ENCODE assay signal across 8 mouse cellular contexts in the genomic region with DNA sequence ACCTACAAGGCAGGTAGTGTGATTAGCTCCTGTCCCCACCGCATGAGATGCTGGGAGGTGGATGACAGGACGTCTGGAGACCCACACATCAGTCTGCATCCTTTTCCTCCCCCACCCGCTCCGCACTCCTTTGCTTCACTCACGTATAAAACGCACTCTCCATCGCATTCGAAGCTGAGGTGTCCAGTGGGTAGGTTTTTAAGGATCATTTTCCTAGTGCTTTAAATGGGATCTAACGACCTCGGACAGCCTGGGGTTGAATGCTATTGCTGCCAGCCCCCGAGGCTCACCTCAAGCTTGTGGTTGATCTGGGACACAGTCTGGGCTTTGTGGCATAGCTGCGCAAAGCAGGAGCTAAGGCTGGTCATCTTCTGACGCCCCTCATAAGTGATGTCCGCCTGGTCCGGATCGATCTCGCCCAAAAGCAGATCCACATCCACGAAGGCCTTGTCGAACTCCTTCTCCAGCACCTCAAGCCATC. TPM values are rescaled to one million over a fixed set of nuclear protein-coding genes. Genes with fewer than 3 reads are reported as not detected.
A peak's percentile ranks its signal among the peaks of the same experiment; 100 is the strongest.
DNase-seq lines count a peak whose midpoint lies in the region; ATAC-seq and TF ChIP-seq lines count a peak whose summit lies in the region.

No protein-coding gene starts in this region.

- no peaks in the 10 kb centered on the region for H3K36me3 ChIP-seq in heart, embryonic 15.5 days
- H3K36me3 ChIP-seq in C2C12 (ENCODE audit: control insufficient read depth, insufficient read depth): no peaks in the 10 kb centered on the region
- no peaks in the 10 kb centered on the region for H3K36me3 ChIP-seq in liver, embryonic 11.5 days (ENCODE audit: control insufficient read depth, insufficient read depth, low read length)
- H3K36me3 ChIP-seq in small intestine, adult 2 months (ENCODE audit: control insufficient read depth, insufficient read depth, low read length): no peaks in the 10 kb centered on the region

- TF ChIP-seq CTCF in C2C12 (IDR thresholded peaks at IDR 0.05; ENCODE audit: control insufficient read depth, insufficient read depth, insufficient read length): no peak
- no peak for TF ChIP-seq CTCF in small intestine, adult 2 months (IDR thresholded peaks at IDR 0.05; ENCODE audit: extremely low read depth, insufficient read length, insufficient replicate concordance, low read depth, low read length)

- H3K9me3 ChIP-seq in heart, embryonic 15.5 days (replicated peaks): no peaks in the 10 kb centered on the region
- no peaks in the 10 kb centered on the region for H3K9me3 ChIP-seq in liver, embryonic 11.5 days (ENCODE audit: control insufficient read depth, low read length)

- peak overlapping the region; percentile 81 for H3K9ac ChIP-seq in heart, embryonic 15.5 days
- H3K9ac ChIP-seq in liver, embryonic 11.5 days (ENCODE audit: low read depth, low read length): peak overlapping the region; percentile 90

- H3K79me3 ChIP-seq in C2C12 (ENCODE audit: low read depth): peaks cover 44% of the 10 kb centered on the region

- no peak for TF ChIP-seq POLR2A in small intestine, adult 2 months (IDR thresholded peaks at IDR 0.05; ENCODE audit: low read depth, low read length)

- H3K27ac ChIP-seq in heart, embryonic 15.5 days: peak overlapping the region; percentile 87
- peak overlapping the region; percentile 82 for H3K27ac ChIP-seq in liver, embryonic 11.5 days (ENCODE audit: low read depth, low read length)
- 0 out of 2 replicates have a peak overlapping the region, but pooled peaks have one; percentile 21 for H3K27ac ChIP-seq in small intestine, adult 2 months (ENCODE audit: insufficient read depth, low read depth, low read length)

- H3K27me3 ChIP-seq in heart, embryonic 15.5 days: no peaks in the 10 kb centered on the region
- H3K27me3 ChIP-seq in C2C12 (ENCODE audit: control insufficient read depth, insufficient read depth, insufficient read length): no peaks in the 10 kb centered on the region
- H3K27me3 ChIP-seq in liver, embryonic 11.5 days (replicated peaks; ENCODE audit: control insufficient read depth, insufficient read depth, low read length): no peaks in the 10 kb centered on the region
- H3K27me3 ChIP-seq in small intestine, adult 2 months (ENCODE audit: control insufficient read depth, insufficient read depth, low read length): no peaks in the 10 kb centered on the region

- peak; percentile 15; the same call in 1 of the 2 replicates for ATAC-seq in heart, embryonic 15.5 days (replicated peaks; ENCODE audit: insufficient number of reproducible peaks, insufficient read depth, low FRiP score, low read depth)
- ATAC-seq in frontal cortex, adult (ENCODE audit: low TSS enrichment): peak; percentile 33
- peak; percentile 33 for ATAC-seq in liver, embryonic 11.5 days (replicated peaks; ENCODE audit: low FRiP score)

- H3K4me3 ChIP-seq in heart, embryonic 15.5 days: peak overlapping the region; percentile 81
- peak overlapping the region; percentile 74 for H3K4me3 ChIP-seq in C2C12 (ENCODE audit: insufficient read depth, poor library complexity, severe bottlenecking)
- H3K4me3 ChIP-seq in liver, embryonic 11.5 days (ENCODE audit: low read depth, low read length): peak overlapping the region; percentile 89
- peak overlapping the region; percentile 83 for H3K4me3 ChIP-seq in small intestine, adult 2 months (ENCODE audit: low read depth, low read length)

- peak overlapping the region; percentile 88 for H3K4me2 ChIP-seq in heart, embryonic 15.5 days
- H3K4me2 ChIP-seq in liver, embryonic 11.5 days: peak overlapping the region; percentile 85

- H3K79me2 ChIP-seq in C2C12 (ENCODE audit: control insufficient read depth, insufficient read depth): peaks cover 54% of the 10 kb centered on the region

- H3K4me1 ChIP-seq in heart, embryonic 15.5 days (replicated peaks): peaks cover 12% of the 10 kb centered on the region
- H3K4me1 ChIP-seq in liver, embryonic 11.5 days (replicated peaks; ENCODE audit: control insufficient read depth, insufficient read depth, low read length): peaks cover 6% of the 10 kb centered on the region
- no peaks in the 10 kb centered on the region for H3K4me1 ChIP-seq in small intestine, adult 2 months (ENCODE audit: control insufficient read depth, insufficient read depth, insufficient read length, low read length)

- under 1% methylated on average over 19 of the region's 19 CpGs for WGBS in heart, embryonic 15.5 days
- under 1% methylated on average over 19 of the region's 19 CpGs for WGBS in liver, embryonic 11.5 days
- WGBS in small intestine, adult 2 months: under 1% methylated on average over 19 of the region's 19 CpGs

- H3ac ChIP-seq in C2C12 (ENCODE audit: control insufficient read depth, insufficient read length, low read depth): peak overlapping the region; percentile 71

- DNase-seq in heart, adult 11 months: no peak
- DNase-seq in adipocyte (ENCODE audit: low spot score): peak; percentile 25
- DNase-seq in liver, embryonic 11.5 days (ENCODE audit: low spot score): peak; percentile 47
- DNase-seq in cerebellum, adult 8-10 months: no peak

TF ChIP-seq in C2C12, 6 proteins besides CTCF, POLR2A, EP300 and RAD21:
- TF ChIP-seq MYOD1 (IDR thresholded peaks at IDR 0.05; ENCODE audit: control insufficient read depth, insufficient read length, low read depth) (no peak), CEBPB (IDR thresholded peaks at IDR 0.05; ENCODE audit: low read depth) (no peak), MAX (IDR thresholded peaks at IDR 0.05) (no peak)

RNA-seq across cellular contexts. Expression of a gene that starts 0.6 kb away (rescaled TPM):
- 12.3 and 13.2 TPM in 2 replicates for polyA plus RNA-seq in heart, embryonic 15.5 days (2015; fragmentation: Nextera tagmentation; extraction: Ambion mirVana)
- 5.9 TPM for polyA plus RNA-seq in C2C12 (2012; fragmentation: generic; extraction: Trizol)
- 9.8 and 11.1 TPM in 2 replicates for polyA plus RNA-seq in liver, embryonic 11.5 days (2014; fragmentation: Nextera tagmentation; extraction: Ambion mirVana)
- 1.6 and 2.6 TPM in 2 replicates for polyA plus RNA-seq in small intestine, adult 2 months (2012; rRNA removed)

RNA-seq across cellular contexts. Expression of a gene that starts 7.4 kb away (rescaled TPM):
- polyA plus RNA-seq in heart, embryonic 15.5 days (2015; fragmentation: Nextera tagmentation; extraction: Ambion mirVana): not detected in 2 replicates
- polyA plus RNA-seq in C2C12 (2012; fragmentation: generic; extraction: Trizol): not detected
- polyA plus RNA-seq in liver, embryonic 11.5 days (2014; fragmentation: Nextera tagmentation; extraction: Ambion mirVana): 2.1 and 3.8 TPM in 2 replicates
- polyA plus RNA-seq in small intestine, adult 2 months (2012; rRNA removed): not detected in 2 replicates

RNA-seq across cellular contexts. Expression of a gene that starts 22.8 kb away (rescaled TPM):
- not detected in 2 replicates for polyA plus RNA-seq in heart, embryonic 15.5 days (2015; fragmentation: Nextera tagmentation; extraction: Ambion mirVana)
- not detected for polyA plus RNA-seq in C2C12 (2012; fragmentation: generic; extraction: Trizol)
- polyA plus RNA-seq in liver, embryonic 11.5 days (2014; fragmentation: Nextera tagmentation; extraction: Ambion mirVana): not detected in 2 replicates
- not detected in 2 replicates for polyA plus RNA-seq in small intestine, adult 2 months (2012; rRNA removed)

RNA-seq across cellular contexts. Expression of a gene that starts 36.0 kb away (rescaled TPM):
- polyA plus RNA-seq in heart, embryonic 15.5 days (2015; fragmentation: Nextera tagmentation; extraction: Ambion mirVana): 7.9 and 8.8 TPM in 2 replicates
- 16.1 TPM for polyA plus RNA-seq in C2C12 (2012; fragmentation: generic; extraction: Trizol)
- 15.1 and 16.1 TPM in 2 replicates for polyA plus RNA-seq in liver, embryonic 11.5 days (2014; fragmentation: Nextera tagmentation; extraction: Ambion mirVana)
- polyA plus RNA-seq in small intestine, adult 2 months (2012; rRNA removed): 19.0 and 25.2 TPM in 2 replicates

Comparison
In these comparisons a context has a peak if more than half of its experiments do, and no peak if none do; other contexts are left out.
1. H3K27ac ChIP-seq: peak in every context shown above with its lines; median percentile 87 in heart, embryonic 15.5 days; 82 in liver, embryonic 11.5 days; 21 in small intestine, adult 2 months.
2. DNase-seq: peak in adipocyte (single experiment) and liver, embryonic 11.5 days (single experiment); none in heart, adult 11 months (single experiment) and cerebellum, adult 8-10 months (single experiment).
3. Peak in every context shown above with its lines, with median percentiles within 50 percentile points of each other: ATAC-seq and H3K4me3 ChIP-seq.